Mouse (Mus musculus): ENCODE measurements at regions not wholly inside any gene's neighbourhood (a gene's known extent, or its start where the extent isn't known, plus 50 kb on each side); places are given as distances from the start of the nearest gene placed in this dataset.

GRCm38 (mm10) chr6:6414654-6415610, 163.5 kb downstream of the Sem1 start:
- no peak for TF ChIP-seq CTCF (IDR thresholded peaks at IDR 0.05; ENCODE audit: borderline replicate concordance, control insufficient read depth, extremely low read depth, insufficient read depth, low read length, poor library complexity)
- no peak for TF ChIP-seq POLR2A (IDR thresholded peaks at IDR 0.05; ENCODE audit: control insufficient read depth, extremely low read depth, insufficient read depth, low read length, poor library complexity)
